Mouse (Mus musculus): ENCODE results near the gene Mta2.

Gene Mta2

DNA sequence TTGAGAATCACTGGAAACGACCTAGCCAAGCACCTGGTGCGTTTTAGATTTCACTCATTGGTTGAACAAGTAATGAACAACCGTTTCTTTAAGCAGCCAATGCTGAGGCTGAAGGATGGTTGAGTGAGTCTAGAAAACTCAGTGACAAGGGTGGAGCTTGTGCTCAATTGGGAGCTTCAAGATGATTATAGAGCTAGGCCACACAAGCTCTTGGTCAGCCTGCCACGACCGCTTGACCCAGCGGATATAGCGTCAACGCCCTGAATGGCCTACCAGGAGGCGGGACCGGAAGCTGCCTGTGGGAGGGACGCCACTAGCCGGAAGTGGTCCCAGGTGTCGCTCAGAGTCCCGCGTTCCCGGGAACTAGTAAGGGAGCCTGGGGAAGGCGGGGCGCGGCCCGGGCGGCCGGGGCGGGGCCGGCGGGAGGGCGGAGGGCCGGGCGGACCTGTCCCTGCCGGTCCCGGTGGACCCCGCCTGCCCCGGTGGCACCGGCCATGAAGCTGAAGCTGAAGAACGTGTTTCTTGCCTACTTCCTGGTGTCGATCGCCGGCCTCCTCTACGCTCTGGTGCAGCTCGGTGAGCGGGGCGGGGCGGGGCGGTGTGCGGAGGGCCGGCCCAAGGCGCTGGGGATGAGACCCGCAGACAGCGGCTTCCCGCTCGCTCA, 21.5 kb upstream of the Mta2 start, which contains the start of gene B3gat3:
Gene B3gat3 (plus strand): TSS at position 302 of the 664 bp plus-strand sequence.
- H3K27me3 ChIP-seq (ENCODE audit: control insufficient read depth, insufficient read depth, low read length, poor library complexity, severe bottlenecking) = no peaks in the 10 kb centered on the region
- peaks cover 3% of the 10 kb centered on the region for H3K36me3 ChIP-seq (ENCODE audit: control insufficient read depth, insufficient read depth, low read length, poor library complexity, severe bottlenecking)
- peak; percentile 76 for DNase-seq (ENCODE audit: low read depth, low spot score)

- Histone ChIP-seq H3K27me3 (ENCODE audit: control insufficient read depth, insufficient read depth, low read length, poor library complexity, severe bottlenecking) (no peaks in the 10 kb centered on the region), H3K36me3 (ENCODE audit: control insufficient read depth, insufficient read depth, low read length, poor library complexity, severe bottlenecking) (peaks cover 3% of the 10 kb centered on the region)
- DNase-seq (ENCODE audit: low read depth, low spot score) = peak; percentile 51
These were observed 20.8 kb upstream of the Mta2 start for GRCm38 (mm10) chr19:8920836-8921291.

- no peak for DNase-seq (ENCODE audit: low read depth, low spot score)
- peaks cover 1% of the 10 kb centered on the region for H3K36me3 ChIP-seq (ENCODE audit: control insufficient read depth, insufficient read depth, low read length, poor library complexity, severe bottlenecking)
- H3K27me3 ChIP-seq (ENCODE audit: control insufficient read depth, insufficient read depth, low read length, poor library complexity, severe bottlenecking) = no peaks in the 10 kb centered on the region
These were observed 19.9 kb upstream of the Mta2 start for GRCm38 (mm10) chr19:8921741-8922140.

- Histone ChIP-seq H3K36me3 (ENCODE audit: control insufficient read depth, insufficient read depth, low read length, poor library complexity, severe bottlenecking) (peaks cover 5% of the 10 kb centered on the region), H3K27me3 (ENCODE audit: control insufficient read depth, insufficient read depth, low read length, poor library complexity, severe bottlenecking) (no peaks in the 10 kb centered on the region)
- DNase-seq (ENCODE audit: low read depth, low spot score) = peak; percentile 22
These were observed 14.9 kb upstream of the Mta2 start for GRCm38 (mm10) chr19:8926766-8927165.

DNA sequence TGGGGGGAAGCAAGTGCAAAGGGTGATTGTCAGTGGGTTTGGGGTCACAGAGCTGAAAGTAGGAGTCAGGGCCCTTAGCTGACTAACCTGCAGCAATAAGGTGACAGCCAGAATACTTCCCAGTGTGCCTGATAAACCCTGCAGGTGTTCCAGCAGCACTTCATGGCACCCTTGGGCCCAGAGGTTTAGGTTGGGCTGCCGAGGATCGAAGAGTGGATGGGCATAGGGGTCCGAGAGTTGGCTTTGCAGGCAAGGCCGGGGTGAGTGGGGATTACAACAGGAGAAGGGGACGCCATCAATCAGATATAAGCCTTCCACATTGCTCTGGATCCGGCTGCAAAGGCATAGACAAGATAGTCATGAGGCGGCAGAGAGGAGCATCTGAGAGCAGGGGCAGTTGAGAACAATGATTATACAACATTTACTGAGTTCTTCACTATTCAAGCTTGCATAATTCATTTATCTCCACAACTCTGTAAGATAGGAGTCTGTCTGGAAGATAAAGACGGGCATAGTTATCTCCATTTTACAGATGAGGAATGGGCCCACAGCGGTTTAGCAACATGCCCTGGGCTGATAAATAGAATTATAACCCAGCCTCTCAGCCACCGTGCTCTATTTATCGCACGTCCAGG, 13.7 kb upstream of the Mta2 start:
- no peaks in the 10 kb centered on the region for H3K27me3 ChIP-seq (ENCODE audit: control insufficient read depth, insufficient read depth, low read length, poor library complexity, severe bottlenecking)
- DNase-seq (ENCODE audit: low read depth, low spot score) = no peak
- peaks cover 3% of the 10 kb centered on the region for H3K36me3 ChIP-seq (ENCODE audit: control insufficient read depth, insufficient read depth, low read length, poor library complexity, severe bottlenecking)

DNA sequence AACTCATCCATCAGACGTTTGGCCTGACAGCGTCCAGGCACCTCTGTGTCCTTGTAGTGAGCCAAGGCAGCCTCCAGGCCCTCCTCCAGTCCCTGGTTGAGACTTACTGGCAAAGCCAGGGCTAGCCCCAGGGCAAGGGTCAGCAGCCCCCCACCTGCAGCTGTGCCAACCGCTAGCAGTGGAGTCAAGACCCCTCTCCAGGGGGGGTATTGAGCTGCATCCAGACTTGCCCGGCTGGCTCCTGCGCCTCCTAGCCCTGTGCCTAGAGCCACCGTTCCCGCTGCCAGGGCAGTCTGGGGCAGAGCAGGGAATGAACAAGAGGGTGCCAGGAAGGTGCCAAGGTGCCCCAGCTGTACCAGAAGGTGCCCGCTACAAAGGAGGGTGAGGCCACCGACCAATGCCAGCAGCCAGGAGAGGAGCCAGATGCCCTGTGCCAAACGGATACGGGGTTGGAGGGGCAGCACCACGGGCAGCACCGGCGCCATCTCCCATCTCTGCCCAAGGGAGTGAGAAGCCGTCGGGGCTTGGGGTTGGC, 12.9 kb upstream of the Mta2 start:
- Histone ChIP-seq H3K36me3 (ENCODE audit: control insufficient read depth, insufficient read depth, low read length, poor library complexity, severe bottlenecking) (peaks cover 3% of the 10 kb centered on the region), H3K27me3 (ENCODE audit: control insufficient read depth, insufficient read depth, low read length, poor library complexity, severe bottlenecking) (no peaks in the 10 kb centered on the region)
- no peak for DNase-seq (ENCODE audit: low read depth, low spot score)

DNA sequence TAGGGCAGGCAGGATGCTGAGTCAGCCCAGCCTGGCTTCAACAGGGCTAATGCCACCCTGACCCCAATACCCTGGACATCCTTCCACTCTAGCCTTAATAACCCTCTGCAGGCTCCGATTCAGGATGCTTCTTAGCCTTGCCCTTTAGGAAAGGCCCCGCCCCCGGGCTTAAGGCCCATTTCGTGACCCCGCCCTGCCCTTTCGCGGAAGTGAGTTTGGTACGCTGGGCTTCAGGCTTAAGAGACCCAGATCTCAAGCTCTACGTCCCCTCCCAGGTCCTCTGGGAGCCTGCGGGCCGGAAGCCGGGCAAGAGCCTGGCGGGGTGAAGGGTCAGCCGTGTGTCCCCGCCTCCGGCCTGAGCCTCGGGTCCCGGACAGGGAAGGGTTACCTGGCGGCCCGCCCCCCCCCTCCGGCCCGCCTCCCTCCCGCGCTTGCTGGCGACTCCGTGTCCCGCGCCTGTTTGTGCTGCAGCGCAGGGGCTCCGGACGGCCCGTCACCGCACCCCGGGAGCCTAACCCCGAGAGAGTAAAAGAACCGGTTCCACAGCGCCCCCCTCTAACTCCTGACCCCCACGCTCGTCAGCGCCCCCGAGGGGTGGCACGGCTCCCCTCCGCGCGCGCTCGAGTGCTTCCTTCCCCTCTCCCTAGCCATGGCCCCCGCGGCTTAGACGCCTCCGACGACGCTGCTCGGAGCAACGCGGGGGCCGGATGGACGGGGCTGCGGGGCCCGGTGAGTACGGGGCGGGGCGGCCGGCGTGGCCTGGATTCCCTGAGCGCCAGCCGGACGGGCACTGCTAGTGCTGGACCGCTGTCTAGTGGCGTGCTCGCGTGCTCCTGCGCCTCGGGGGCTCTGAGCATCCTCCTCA, 12.2 kb upstream of the Mta2 start, which contains the start of the genes Rom1 and Eml3:
Gene Rom1 (minus strand): TSS at position 133 of the 865 bp plus-strand sequence.
Gene Eml3 (plus strand): TSS at position 329 of the 865 bp plus-strand sequence.
- no peaks in the 10 kb centered on the region for H3K27me3 ChIP-seq (ENCODE audit: control insufficient read depth, insufficient read depth, low read length, poor library complexity, severe bottlenecking)
- peak; percentile 83 for DNase-seq (ENCODE audit: low read depth, low spot score)
- peaks cover 6% of the 10 kb centered on the region for H3K36me3 ChIP-seq (ENCODE audit: control insufficient read depth, insufficient read depth, low read length, poor library complexity, severe bottlenecking)

GRCm38 (mm10) chr19:8930117-8930516, 11.6 kb upstream of the Mta2 start:
- Histone ChIP-seq H3K27me3 (ENCODE audit: control insufficient read depth, insufficient read depth, low read length, poor library complexity, severe bottlenecking) (no peaks in the 10 kb centered on the region), H3K36me3 (ENCODE audit: control insufficient read depth, insufficient read depth, low read length, poor library complexity, severe bottlenecking) (peaks cover 10% of the 10 kb centered on the region)
- DNase-seq (ENCODE audit: low read depth, low spot score) = no peak

DNA sequence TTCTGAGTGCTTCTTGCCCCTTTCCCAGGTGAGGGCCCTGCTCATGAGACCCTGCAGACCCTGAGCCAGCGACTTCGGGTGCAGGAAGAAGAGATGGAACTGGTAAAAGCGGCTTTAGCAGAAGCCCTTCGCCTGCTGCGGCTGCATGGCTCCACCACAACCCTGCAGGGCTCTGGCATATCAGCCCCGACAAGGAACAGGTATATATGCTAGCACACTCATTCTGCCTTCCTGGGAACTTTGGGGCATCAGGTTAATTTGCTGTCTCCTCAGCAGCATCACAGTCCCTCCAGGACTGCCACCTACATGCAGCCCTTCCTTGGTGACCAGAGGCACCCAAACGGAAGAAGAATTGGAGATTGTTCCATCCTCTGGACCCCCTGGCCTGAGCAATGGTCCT, 10.9 kb upstream of the Mta2 start:
- DNase-seq (ENCODE audit: low read depth, low spot score) = no peak
- H3K27me3 ChIP-seq (ENCODE audit: control insufficient read depth, insufficient read depth, low read length, poor library complexity, severe bottlenecking) = no peaks in the 10 kb centered on the region

GRCm38 (mm10) chr19:8936736-8937135, 4.9 kb upstream of the Mta2 start:
- no peaks in the 10 kb centered on the region for H3K27me3 ChIP-seq (ENCODE audit: control insufficient read depth, insufficient read depth, low read length, poor library complexity, severe bottlenecking)
- no peak for DNase-seq (ENCODE audit: low read depth, low spot score)
- peaks cover 13% of the 10 kb centered on the region for H3K36me3 ChIP-seq (ENCODE audit: control insufficient read depth, insufficient read depth, low read length, poor library complexity, severe bottlenecking)

More for the DNA sequence above, 10.9 kb upstream of the Mta2 start:
- peaks cover 12% of the 10 kb centered on the region for H3K36me3 ChIP-seq (ENCODE audit: control insufficient read depth, insufficient read depth, low read length, poor library complexity, severe bottlenecking)

- H3K36me3 ChIP-seq (ENCODE audit: control insufficient read depth, insufficient read depth, low read length, poor library complexity, severe bottlenecking) = peaks cover 9% of the 10 kb centered on the region
- no peaks in the 10 kb centered on the region for H3K27me3 ChIP-seq (ENCODE audit: control insufficient read depth, insufficient read depth, low read length, poor library complexity, severe bottlenecking)
- no peak for DNase-seq (ENCODE audit: low read depth, low spot score)
These were observed 1.0 kb upstream of the Mta2 start for GRCm38 (mm10) chr19:8940526-8941133.

GRCm38 (mm10) chr19:8941136-8941514, 550 bp upstream of the Mta2 start:
- no peak for DNase-seq (ENCODE audit: low read depth, low spot score)
- peaks cover 9% of the 10 kb centered on the region for H3K36me3 ChIP-seq (ENCODE audit: control insufficient read depth, insufficient read depth, low read length, poor library complexity, severe bottlenecking)
- no peaks in the 10 kb centered on the region for H3K27me3 ChIP-seq (ENCODE audit: control insufficient read depth, insufficient read depth, low read length, poor library complexity, severe bottlenecking)

GRCm38 (mm10) chr19:8942276-8942964, 745 bp downstream of the Mta2 start:
- peak; percentile 68 for DNase-seq (ENCODE audit: low read depth, low spot score)
- H3K36me3 ChIP-seq (ENCODE audit: control insufficient read depth, insufficient read depth, low read length, poor library complexity, severe bottlenecking) = peaks cover 12% of the 10 kb centered on the region
- no peaks in the 10 kb centered on the region for H3K27me3 ChIP-seq (ENCODE audit: control insufficient read depth, insufficient read depth, low read length, poor library complexity, severe bottlenecking)

DNA sequence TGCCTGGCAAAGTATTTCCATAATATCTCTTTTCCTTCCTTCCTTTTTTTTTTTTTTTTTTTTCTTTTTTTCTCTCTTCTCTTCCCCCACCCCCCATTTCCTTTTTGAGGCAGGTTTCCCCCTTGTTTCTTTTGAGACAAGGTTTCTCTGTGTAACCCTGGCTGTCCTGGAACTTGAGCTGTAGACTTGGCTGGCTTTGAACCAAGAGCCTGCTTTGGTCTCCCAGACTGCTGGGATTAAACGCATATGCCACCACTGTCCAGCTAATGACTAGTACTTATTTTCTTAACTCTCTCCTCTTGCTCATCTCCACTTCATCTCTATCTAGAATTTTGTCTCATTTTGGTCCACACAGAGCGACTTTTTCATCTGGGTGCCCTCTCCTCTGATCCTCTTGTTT, 1.4 kb downstream of the Mta2 start:
- H3K27me3 ChIP-seq (ENCODE audit: control insufficient read depth, insufficient read depth, low read length, poor library complexity, severe bottlenecking) = no peaks in the 10 kb centered on the region
- DNase-seq (ENCODE audit: low read depth, low spot score) = no peak
- H3K36me3 ChIP-seq (ENCODE audit: control insufficient read depth, insufficient read depth, low read length, poor library complexity, severe bottlenecking) = peaks cover 18% of the 10 kb centered on the region
